Mouse (Mus musculus) thymus, postnatal 14 days (tissue): ENCODE data around the gene Nkx6-2.

Source experiments
- DNase-seq: peaks from one replicate; pipeline ENCODE4 v3.0.0; 2021

Gene Nkx6-2

GRCm38 (mm10) chr7:139566533-139566932 is 16.1 kb downstream of the Nkx6-2 start:
- DNase-seq: no peak

- no peak for DNase-seq
These were observed 16.6 kb downstream of the Nkx6-2 start for GRCm38 (mm10) chr7:139565998-139566397.

GRCm38 (mm10) chr7:139564161-139564560 is 18.4 kb downstream of the Nkx6-2 start:
- no peak for DNase-seq

GRCm38 (mm10) chr7:139563425-139563824 is 19.2 kb downstream of the Nkx6-2 start:
- DNase-seq: no peak

- DNase-seq: no peak
These were observed 22.9 kb downstream of the Nkx6-2 start for GRCm38 (mm10) chr7:139559659-139560058.

GRCm38 (mm10) chr7:139556746-139557526 is 25.7 kb downstream of the Nkx6-2 start:
- DNase-seq: no peak

GRCm38 (mm10) chr7:139556331-139556730 is 26.3 kb downstream of the Nkx6-2 start:
- no peak for DNase-seq

- DNase-seq: no peak
These were observed 31.1 kb downstream of the Nkx6-2 start for GRCm38 (mm10) chr7:139551519-139551918.

- DNase-seq: no peak
These were observed 32.4 kb downstream of the Nkx6-2 start for GRCm38 (mm10) chr7:139550086-139550783.

GRCm38 (mm10) chr7:139547325-139547724 is 35.3 kb downstream of the Nkx6-2 start:
- no peak for DNase-seq

- no peak for DNase-seq
These were observed 37.6 kb downstream of the Nkx6-2 start for GRCm38 (mm10) chr7:139544706-139545625.

- no peak for DNase-seq
These were observed 41.2 kb downstream of the Nkx6-2 start for GRCm38 (mm10) chr7:139541422-139541821.

- DNase-seq: no peak
These were observed 42.0 kb downstream of the Nkx6-2 start for GRCm38 (mm10) chr7:139540601-139541000.

- DNase-seq: no peak
These were observed 44.1 kb downstream of the Nkx6-2 start for GRCm38 (mm10) chr7:139538541-139538940.

- DNase-seq: no peak
These were observed 44.8 kb downstream of the Nkx6-2 start for GRCm38 (mm10) chr7:139537831-139538230.

GRCm38 (mm10) chr7:139536831-139537230 is 45.8 kb downstream of the Nkx6-2 start:
- no peak for DNase-seq

- DNase-seq: no peak
These were observed 46.3 kb downstream of the Nkx6-2 start for GRCm38 (mm10) chr7:139536331-139536730.

- no peak for DNase-seq
These were observed 51.2 kb downstream of the Nkx6-2 start for GRCm38 (mm10) chr7:139531428-139531801.

- no peak for DNase-seq
These were observed 51.8 kb downstream of the Nkx6-2 start for GRCm38 (mm10) chr7:139530591-139531427.
